Mouse (Mus musculus): ENCODE measurements around the gene Bptf. TPM values are rescaled to one million over a fixed set of nuclear protein-coding genes. Genes with fewer than 3 reads are reported as not detected.
"Not testable (repeated sequence)": the region's sequence is repeated elsewhere in the genome, so short reads cannot be mapped to it uniquely, and the experiment has no call there.

Gene Bptf
- polyA plus RNA-seq, 1 experiment from 2014 or later: 14.4 TPM

- Histone ChIP-seq H3K4me3 (ENCODE audit: low read depth, low read length) (no peak overlapping the region), H3K4me1 (replicated peaks; ENCODE audit: control insufficient read depth, insufficient read depth, low read length) (no peaks in the 10 kb centered on the region), H3K9ac (ENCODE audit: low read depth, low read length) (no peak overlapping the region), H3K27me3 (replicated peaks; ENCODE audit: control insufficient read depth, insufficient read depth, low read length) (no peaks in the 10 kb centered on the region), H3K36me3 (ENCODE audit: control insufficient read depth, insufficient read depth) (no peaks in the 10 kb centered on the region), H3K27ac (ENCODE audit: low read depth, low read length) (no peak overlapping the region), H3K4me2 (replicated peaks; ENCODE audit: low read depth) (no peak overlapping the region), H3K9me3 (ENCODE audit: control insufficient read depth) (no peaks in the 10 kb centered on the region)
- no peak; the same call in 1 of the 2 replicates for ATAC-seq
- 51% methylated on average over 5 of the region's 5 CpGs for WGBS
- TF ChIP-seq CTCF (IDR thresholded peaks at IDR 0.05; ENCODE audit: low read depth): no peak
These were observed 21.7 kb upstream of the Bptf start for GRCm38 (mm10) chr11:107153645-107154044.

GRCm38 (mm10) chr11:107151809-107152208 lies 19.9 kb upstream of the Bptf start:
- TF ChIP-seq CTCF (IDR thresholded peaks at IDR 0.05; ENCODE audit: low read depth): peak; percentile 67
- 72% methylated on average over 7 of the region's 7 CpGs for WGBS
- H3K4me3 ChIP-seq (ENCODE audit: low read depth, low read length): no peak overlapping the region
- no peaks in the 10 kb centered on the region for H3K27me3 ChIP-seq (replicated peaks; ENCODE audit: control insufficient read depth, insufficient read depth, low read length)
- H3K4me1 ChIP-seq (replicated peaks; ENCODE audit: control insufficient read depth, insufficient read depth, low read length): no peaks in the 10 kb centered on the region
- no peak for ATAC-seq
- H3K9me3 ChIP-seq (ENCODE audit: control insufficient read depth): no peaks in the 10 kb centered on the region
- no peaks in the 10 kb centered on the region for H3K36me3 ChIP-seq (ENCODE audit: control insufficient read depth, insufficient read depth)
- no peak overlapping the region for H3K9ac ChIP-seq (ENCODE audit: low read depth, low read length)
- no peak overlapping the region for H3K4me2 ChIP-seq (replicated peaks; ENCODE audit: low read depth)
- no peak overlapping the region for H3K27ac ChIP-seq (ENCODE audit: low read depth, low read length)

GRCm38 (mm10) chr11:107143956-107144355 lies 12.0 kb upstream of the Bptf start:
- not testable (repeated sequence) for ATAC-seq; H3K9ac ChIP-seq (ENCODE audit: low read depth, low read length); H3K4me3 ChIP-seq (ENCODE audit: low read depth, low read length); H3K27me3 ChIP-seq (replicated peaks; ENCODE audit: control insufficient read depth, insufficient read depth, low read length); H3K4me1 ChIP-seq (replicated peaks; ENCODE audit: control insufficient read depth, insufficient read depth, low read length); H3K27ac ChIP-seq (ENCODE audit: low read depth, low read length); H3K4me2 ChIP-seq (replicated peaks; ENCODE audit: low read depth); H3K36me3 ChIP-seq (ENCODE audit: control insufficient read depth, insufficient read depth); H3K9me3 ChIP-seq (ENCODE audit: control insufficient read depth)
- 94% methylated on average over 11 of the region's 11 CpGs for WGBS

GRCm38 (mm10) chr11:107142382-107142781 lies 10.5 kb upstream of the Bptf start:
- no peak for ATAC-seq
- no peak for TF ChIP-seq CTCF (IDR thresholded peaks at IDR 0.05; ENCODE audit: low read depth)
- Histone ChIP-seq H3K9me3 (ENCODE audit: control insufficient read depth) (no peaks in the 10 kb centered on the region), H3K4me3 (ENCODE audit: low read depth, low read length) (no peak overlapping the region), H3K36me3 (ENCODE audit: control insufficient read depth, insufficient read depth) (no peaks in the 10 kb centered on the region), H3K27ac (ENCODE audit: low read depth, low read length) (no peak overlapping the region), H3K27me3 (replicated peaks; ENCODE audit: control insufficient read depth, insufficient read depth, low read length) (no peaks in the 10 kb centered on the region), H3K4me2 (replicated peaks; ENCODE audit: low read depth) (no peak overlapping the region), H3K9ac (ENCODE audit: low read depth, low read length) (no peak overlapping the region), H3K4me1 (replicated peaks; ENCODE audit: control insufficient read depth, insufficient read depth, low read length) (no peaks in the 10 kb centered on the region)
- 57% methylated on average over 2 of the region's 2 CpGs for WGBS

GRCm38 (mm10) chr11:107140756-107141155 lies 8.8 kb upstream of the Bptf start:
- 47% methylated on average over 6 of the region's 6 CpGs for WGBS
- H3K36me3 ChIP-seq (ENCODE audit: control insufficient read depth, insufficient read depth): no peaks in the 10 kb centered on the region
- H3K4me3 ChIP-seq (ENCODE audit: low read depth, low read length): no peak overlapping the region
- H3K27ac ChIP-seq (ENCODE audit: low read depth, low read length): no peak overlapping the region
- no peak overlapping the region for H3K9ac ChIP-seq (ENCODE audit: low read depth, low read length)
- no peaks in the 10 kb centered on the region for H3K9me3 ChIP-seq (ENCODE audit: control insufficient read depth)
- H3K4me1 ChIP-seq (replicated peaks; ENCODE audit: control insufficient read depth, insufficient read depth, low read length): no peaks in the 10 kb centered on the region
- H3K4me2 ChIP-seq (replicated peaks; ENCODE audit: low read depth): no peak overlapping the region
- TF ChIP-seq CTCF (IDR thresholded peaks at IDR 0.05; ENCODE audit: low read depth): no peak
- H3K27me3 ChIP-seq (replicated peaks; ENCODE audit: control insufficient read depth, insufficient read depth, low read length): no peaks in the 10 kb centered on the region
- no peak for ATAC-seq

- peak; percentile 53 for TF ChIP-seq CTCF (IDR thresholded peaks at IDR 0.05; ENCODE audit: low read depth)
- no peak overlapping the region for H3K27ac ChIP-seq (ENCODE audit: low read depth, low read length)
- 74% methylated on average over 3 of the region's 3 CpGs for WGBS
- no peaks in the 10 kb centered on the region for H3K27me3 ChIP-seq (replicated peaks; ENCODE audit: control insufficient read depth, insufficient read depth, low read length)
- no peaks in the 10 kb centered on the region for H3K9me3 ChIP-seq (ENCODE audit: control insufficient read depth)
- no peaks in the 10 kb centered on the region for H3K4me1 ChIP-seq (replicated peaks; ENCODE audit: control insufficient read depth, insufficient read depth, low read length)
- H3K9ac ChIP-seq (ENCODE audit: low read depth, low read length): no peak overlapping the region
- H3K4me2 ChIP-seq (replicated peaks; ENCODE audit: low read depth): no peak overlapping the region
- H3K36me3 ChIP-seq (ENCODE audit: control insufficient read depth, insufficient read depth): no peaks in the 10 kb centered on the region
- H3K4me3 ChIP-seq (ENCODE audit: low read depth, low read length): no peak overlapping the region
- ATAC-seq: no peak
These were observed 6.7 kb upstream of the Bptf start for GRCm38 (mm10) chr11:107138633-107139032.

- no peaks in the 10 kb centered on the region for H3K4me1 ChIP-seq (replicated peaks; ENCODE audit: control insufficient read depth, insufficient read depth, low read length)
- TF ChIP-seq CTCF (IDR thresholded peaks at IDR 0.05; ENCODE audit: low read depth): no peak
- H3K27ac ChIP-seq (ENCODE audit: low read depth, low read length): no peak overlapping the region
- no peak for ATAC-seq
- 96% methylated on average over 6 of the region's 6 CpGs for WGBS
- H3K9me3 ChIP-seq (ENCODE audit: control insufficient read depth): no peaks in the 10 kb centered on the region
- no peaks in the 10 kb centered on the region for H3K36me3 ChIP-seq (ENCODE audit: control insufficient read depth, insufficient read depth)
- H3K4me2 ChIP-seq (replicated peaks; ENCODE audit: low read depth): no peak overlapping the region
- H3K27me3 ChIP-seq (replicated peaks; ENCODE audit: control insufficient read depth, insufficient read depth, low read length): no peaks in the 10 kb centered on the region
- H3K9ac ChIP-seq (ENCODE audit: low read depth, low read length): no peak overlapping the region
- H3K4me3 ChIP-seq (ENCODE audit: low read depth, low read length): no peak overlapping the region
These were observed 5.7 kb upstream of the Bptf start for GRCm38 (mm10) chr11:107137593-107137992.

- H3K9ac ChIP-seq (ENCODE audit: low read depth, low read length); H3K4me2 ChIP-seq (replicated peaks; ENCODE audit: low read depth); H3K4me1 ChIP-seq (replicated peaks; ENCODE audit: control insufficient read depth, insufficient read depth, low read length); ATAC-seq; H3K4me3 ChIP-seq (ENCODE audit: low read depth, low read length); H3K27me3 ChIP-seq (replicated peaks; ENCODE audit: control insufficient read depth, insufficient read depth, low read length); H3K9me3 ChIP-seq (ENCODE audit: control insufficient read depth); H3K27ac ChIP-seq (ENCODE audit: low read depth, low read length); H3K36me3 ChIP-seq (ENCODE audit: control insufficient read depth, insufficient read depth): not testable (repeated sequence)
- WGBS: 92% methylated on average over 10 of the region's 10 CpGs
These were observed 4.5 kb upstream of the Bptf start for GRCm38 (mm10) chr11:107136458-107136857.

Data from intestine, postnatal 0 days (tissue).